Mouse (Mus musculus): ENCODE measurements around the gene Ndufaf2.

GRCm38 (mm10) chr13:108056896-108057295 is 101.5 kb downstream of the Ndufaf2 start:
- no peak for TF ChIP-seq CTCF (conservative IDR thresholded peaks at IDR 0.05; ENCODE audit: low read length)
- no peak for TF ChIP-seq NANOG (IDR thresholded peaks at IDR 0.05; ENCODE audit: borderline replicate concordance, low read length)

Data from E14TG2a.4 (cell line).